Comparison of ENCODE assay signal across 10 mouse cellular contexts in the genomic region with DNA sequence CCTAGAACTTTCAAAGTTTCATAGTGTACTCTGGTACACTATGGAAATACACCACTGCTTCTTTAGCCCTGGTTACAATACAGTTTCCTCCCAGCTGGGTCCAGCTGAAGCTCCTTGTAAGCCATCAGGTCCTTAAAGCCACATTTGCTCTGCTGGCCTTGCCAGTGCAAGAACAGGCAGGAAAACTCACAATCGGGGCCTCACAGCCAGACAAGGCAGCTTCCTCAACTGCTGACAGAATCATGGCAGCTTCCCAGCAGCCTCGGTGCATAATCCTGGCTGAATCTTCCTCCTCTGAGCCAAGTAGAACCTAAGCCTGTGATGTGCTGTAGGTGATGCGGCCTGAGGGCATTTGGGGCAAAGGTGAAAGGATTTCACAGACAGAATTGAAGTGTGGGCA.
DNase-seq lines count a peak whose midpoint lies in the region; TF ChIP-seq lines count a peak whose summit lies in the region.
"Had no signal": no experiment of that assay in that cellular context is flagged by ENCODE, and none has a peak within 500 bp of the region (broad histone marks: within the 10 kb centered on the region; RNA-seq: fewer than 3 reads in every experiment).

No protein-coding gene starts in this region.

- intact Hi-C loops in heart, postnatal 36 days (cut with DNase I): no loop called here

- no peak for TF ChIP-seq CTCF in layer of hippocampus, adult 2 months (conservative IDR thresholded peaks at IDR 0.05)

- H3K27ac ChIP-seq in layer of hippocampus, adult 2 months: 0 out of 2 replicates have a peak overlapping the region, but pooled peaks have one; percentile 28
- H3K27ac ChIP-seq: embryonic facial prominence, embryonic 12.5 days had no signal

- H3K4me3 ChIP-seq in layer of hippocampus, adult 2 months: no peak overlapping the region
- H3K4me3 ChIP-seq: embryonic facial prominence, embryonic 12.5 days; left cerebral cortex, adult 2 months had no signal

- peak; percentile 73 to 81 for DNase-seq in cerebellum, postnatal 10 days
- DNase-seq in cerebellum, adult 11-12 months: no peak
- no peak for DNase-seq in layer of hippocampus, adult 2 months (ENCODE audit: low spot score in 2 of 2)
- DNase-seq in layer of hippocampus, postnatal 25 days (ENCODE audit: extremely low spot score in 1 of 2, low spot score in 1 of 2): no peak
- DNase-seq in heart, postnatal 36 days: peak; percentile 45 to 46
- peak; percentile 72 for DNase-seq in lung, postnatal 36 days
- DNase-seq in spleen, postnatal 36 days (ENCODE audit: low spot score in 2 of 2): no peak
- DNase-seq in spleen, adult 18-20 months: no peak

Comparison
In these comparisons a context has a peak if more than half of its experiments do, and no peak if none do; other contexts are left out.
1. DNase-seq: peak in cerebellum, postnatal 10 days (2 of 2), heart, postnatal 36 days (2 of 2) and lung, postnatal 36 days (single experiment); none in cerebellum, adult 11-12 months (single experiment), layer of hippocampus, adult 2 months (0 of 2), layer of hippocampus, postnatal 25 days (0 of 2), spleen, postnatal 36 days (0 of 2) and spleen, adult 18-20 months (0 of 2).